22 mouse cellular contexts compared by ENCODE assay signal in genomic region chr15:102210816-102211215, GRCm38 (mm10). TPM values are rescaled to one million over a fixed set of nuclear protein-coding genes. Genes with fewer than 3 reads are reported as not detected.
DNase-seq lines count a peak whose midpoint lies in the region; ATAC-seq and TF ChIP-seq lines count a peak whose summit lies in the region.
"Had no signal": no experiment of that assay in that cellular context is flagged by ENCODE, and none has a peak within 500 bp of the region (broad histone marks: within the 10 kb centered on the region; RNA-seq: fewer than 3 reads in every experiment).

No protein-coding gene starts in this region.

- no peak overlapping the region for H3K9ac ChIP-seq in kidney, postnatal 0 days (ENCODE audit: low read depth, low read length)
- no peak overlapping the region for H3K9ac ChIP-seq in midbrain, embryonic 11.5 days (ENCODE audit: low read length)
- H3K9ac ChIP-seq in intestine, postnatal 0 days (ENCODE audit: low read depth, low read length), result no peak overlapping the region
- H3K9ac ChIP-seq: embryonic facial prominence, embryonic 13.5 days; forebrain, embryonic 12.5 days; heart, embryonic 15.5 days; hindbrain, embryonic 13.5 days had no signal

- no peak overlapping the region for H3K4me2 ChIP-seq in kidney, postnatal 0 days (ENCODE audit: low read length)
- H3K4me2 ChIP-seq in midbrain, embryonic 11.5 days, result no peak overlapping the region
- H3K4me2 ChIP-seq in intestine, postnatal 0 days (replicated peaks; ENCODE audit: low read depth), result no peak overlapping the region
- H3K4me2 ChIP-seq: embryonic facial prominence, embryonic 13.5 days; forebrain, embryonic 12.5 days; heart, embryonic 11.5 days; heart, embryonic 15.5 days; hindbrain, embryonic 13.5 days had no signal

- 87% methylated on average over 4 of the region's 4 CpGs for WGBS in kidney, postnatal 0 days
- WGBS in kidney, adult 2 months, result 65% methylated on average over 4 of the region's 4 CpGs
- WGBS in midbrain, embryonic 11.5 days, result 97% methylated on average over 4 of the region's 4 CpGs
- WGBS in midbrain, embryonic 10.5 days, result 93% methylated on average over 4 of the region's 4 CpGs
- 79% methylated on average over 4 of the region's 4 CpGs for whole genome bisulfite sequencing in intestine, postnatal 0 days

- H3K27ac ChIP-seq in kidney, postnatal 0 days, result no peak overlapping the region
- H3K27ac ChIP-seq in kidney, adult 2 months (ENCODE audit: insufficient read depth, low read depth, low read length), result no peak overlapping the region
- no peak overlapping the region for H3K27ac ChIP-seq in midbrain, embryonic 11.5 days (ENCODE audit: low read depth, low read length)
- no peak overlapping the region for H3K27ac ChIP-seq in midbrain, embryonic 10.5 days (replicated peaks)
- H3K27ac ChIP-seq in intestine, postnatal 0 days (ENCODE audit: low read depth, low read length), result no peak overlapping the region
- H3K27ac ChIP-seq: embryonic facial prominence, embryonic 13.5 days; forebrain, embryonic 12.5 days; heart, embryonic 15.5 days; hindbrain, embryonic 13.5 days had no signal

- H3K9me3 ChIP-seq in kidney, postnatal 0 days (replicated peaks; ENCODE audit: low read length), result no peaks in the 10 kb centered on the region
- H3K9me3 ChIP-seq in midbrain, embryonic 11.5 days (ENCODE audit: control insufficient read depth, low read length), result no peaks in the 10 kb centered on the region
- no peaks in the 10 kb centered on the region for H3K9me3 ChIP-seq in midbrain, embryonic 10.5 days (replicated peaks)
- no peaks in the 10 kb centered on the region for H3K9me3 ChIP-seq in intestine, postnatal 0 days (ENCODE audit: control insufficient read depth)
- H3K9me3 ChIP-seq: embryonic facial prominence, embryonic 13.5 days; forebrain, embryonic 12.5 days; heart, embryonic 15.5 days; hindbrain, embryonic 13.5 days had no signal

- no peak for TF ChIP-seq CTCF in kidney, postnatal 0 days (IDR thresholded peaks at IDR 0.05; ENCODE audit: low read depth)
- TF ChIP-seq CTCF in kidney, adult 2 months (conservative IDR thresholded peaks at IDR 0.05; ENCODE audit: insufficient read depth, insufficient read length, low read depth, low read length), result no peak
- TF ChIP-seq CTCF in intestine, postnatal 0 days (IDR thresholded peaks at IDR 0.05; ENCODE audit: low read depth), result no peak

- no peaks in the 10 kb centered on the region for H3K27me3 ChIP-seq in kidney, postnatal 0 days (ENCODE audit: insufficient read depth, low read length)
- no peaks in the 10 kb centered on the region for H3K27me3 ChIP-seq in kidney, adult 2 months (replicated peaks; ENCODE audit: control insufficient read depth, insufficient read depth, low read length)
- H3K27me3 ChIP-seq in midbrain, embryonic 11.5 days (ENCODE audit: control insufficient read depth, insufficient read depth, low read length), result no peaks in the 10 kb centered on the region
- H3K27me3 ChIP-seq in midbrain, embryonic 10.5 days (ENCODE audit: low read depth, poor library complexity, severe bottlenecking), result no peaks in the 10 kb centered on the region
- H3K27me3 ChIP-seq in intestine, postnatal 0 days (replicated peaks; ENCODE audit: control insufficient read depth, insufficient read depth, low read length), result no peaks in the 10 kb centered on the region
- H3K27me3 ChIP-seq: CH12.LX; embryonic facial prominence, embryonic 13.5 days; forebrain, embryonic 12.5 days; heart, embryonic 15.5 days; hindbrain, embryonic 13.5 days; Patski had no signal

- DNase-seq in kidney, postnatal 0 days (ENCODE audit: low spot score), result no peak
- DNase-seq in kidney, adult 2 months, result no peak
- DNase-seq in midbrain, embryonic 11.5 days (ENCODE audit: low spot score, missing footprints), result peak; percentile 73
- DNase-seq in midbrain, embryonic 10.5 days (ENCODE audit: low spot score), result no peak
- peak; percentile 89 for DNase-seq in ES-CJ7 (ENCODE audit: low read depth, low spot score)
- DNase-seq in thymus, postnatal 25 days, result no peak
- DNase-seq: adrenal gland, postnatal 10 days; cerebellum, adult 11-12 months; cerebellum, adult 9-10 months; cerebellum, postnatal 25 days; gastrocnemius, postnatal 10 days; heart, adult 18-20 months; heart, postnatal 14 days had no signal

- peak; percentile 38; the same call in 1 of the 2 replicates for ATAC-seq in kidney, postnatal 0 days (replicated peaks; ENCODE audit: low FRiP score, low read depth)
- no peak for ATAC-seq in midbrain, embryonic 11.5 days (ENCODE audit: low FRiP score)
- peak; percentile 42 for ATAC-seq in intestine, postnatal 0 days
- ATAC-seq: forebrain, embryonic 16.5 days; Patski had no signal

- H3K4me1 ChIP-seq in kidney, postnatal 0 days (replicated peaks; ENCODE audit: insufficient read depth, low read length), result peaks cover 15% of the 10 kb centered on the region; the same call in 1 of the 2 replicates
- H3K4me1 ChIP-seq in kidney, adult 2 months (ENCODE audit: control insufficient read depth, insufficient read depth, low read length), result peaks cover 14% of the 10 kb centered on the region; the same call in 1 of the 2 replicates
- no peaks in the 10 kb centered on the region for H3K4me1 ChIP-seq in midbrain, embryonic 11.5 days (ENCODE audit: control insufficient read depth, insufficient read depth, low read length)
- H3K4me1 ChIP-seq in midbrain, embryonic 10.5 days, result peaks cover 3% of the 10 kb centered on the region
- peaks cover under 1% of the 10 kb centered on the region; the same call in 1 of the 2 replicates for H3K4me1 ChIP-seq in intestine, postnatal 0 days (replicated peaks; ENCODE audit: control insufficient read depth, insufficient read depth, low read length)

- peaks cover 65% of the 10 kb centered on the region for H3K36me3 ChIP-seq in kidney, postnatal 0 days (ENCODE audit: insufficient read depth, low read length)
- H3K36me3 ChIP-seq in kidney, adult 2 months (ENCODE audit: control insufficient read depth, insufficient read depth, low read length), result peaks cover 12% of the 10 kb centered on the region
- H3K36me3 ChIP-seq in midbrain, embryonic 11.5 days (ENCODE audit: control insufficient read depth, insufficient read depth, low read length), result peaks cover 36% of the 10 kb centered on the region
- H3K36me3 ChIP-seq in midbrain, embryonic 10.5 days, result peaks cover 94% of the 10 kb centered on the region
- peaks cover 82% of the 10 kb centered on the region for H3K36me3 ChIP-seq in intestine, postnatal 0 days (ENCODE audit: control insufficient read depth, insufficient read depth)

- no peak for TF ChIP-seq POLR2A in kidney, adult 2 months (IDR thresholded peaks at IDR 0.05; ENCODE audit: low read depth, low read length)

- no peak overlapping the region for H3K4me3 ChIP-seq in kidney, postnatal 0 days (replicated peaks; ENCODE audit: low read depth, low read length)
- no peak overlapping the region for H3K4me3 ChIP-seq in kidney, adult 2 months (ENCODE audit: insufficient read depth, low read depth, low read length)
- no peak overlapping the region for H3K4me3 ChIP-seq in midbrain, embryonic 11.5 days (ENCODE audit: low read depth, low read length)
- H3K4me3 ChIP-seq in midbrain, embryonic 10.5 days, result no peak overlapping the region
- no peak overlapping the region for H3K4me3 ChIP-seq in intestine, postnatal 0 days (ENCODE audit: low read depth, low read length)
- H3K4me3 ChIP-seq: embryonic facial prominence, embryonic 13.5 days; forebrain, embryonic 12.5 days; heart, embryonic 15.5 days; hindbrain, embryonic 13.5 days had no signal

RNA-seq across cellular contexts. Expression of gene Csad, which starts 6.3 kb away (rescaled TPM):
- polyA plus RNA-seq in kidney, postnatal 0 days (2015; fragmentation: Nextera tagmentation; extraction: Ambion mirVana), result 142 TPM in 2 replicates
- 216 and 255 TPM in 2 replicates for polyA plus RNA-seq in kidney, adult 2 months (2012; rRNA removed)
- 21.9 and 25.9 TPM in 2 replicates for polyA plus RNA-seq in midbrain, embryonic 11.5 days (2014; fragmentation: Nextera tagmentation; extraction: Ambion mirVana)
- 32.8 and 38.8 TPM in 2 replicates for polyA plus RNA-seq in midbrain, embryonic 10.5 days (2016; fragmentation: Nextera tagmentation; extraction: Ambion mirVana)
- 22.8 and 26.8 TPM in 2 replicates for polyA plus RNA-seq in intestine, postnatal 0 days (2015; fragmentation: Nextera tagmentation; extraction: Ambion mirVana)

RNA-seq across cellular contexts. Expression of gene Zfp740, which starts 7.8 kb away (rescaled TPM):
- polyA plus RNA-seq in kidney, postnatal 0 days (2015; fragmentation: Nextera tagmentation; extraction: Ambion mirVana), result 45.4 and 49.0 TPM in 2 replicates
- 29.1 and 30.3 TPM in 2 replicates for polyA plus RNA-seq in kidney, adult 2 months (2012; rRNA removed)
- 58.9 and 61.1 TPM in 2 replicates for polyA plus RNA-seq in midbrain, embryonic 11.5 days (2014; fragmentation: Nextera tagmentation; extraction: Ambion mirVana)
- 63.0 and 72.4 TPM in 2 replicates for polyA plus RNA-seq in midbrain, embryonic 10.5 days (2016; fragmentation: Nextera tagmentation; extraction: Ambion mirVana)
- 14.1 and 16.0 TPM in 2 replicates for polyA plus RNA-seq in intestine, postnatal 0 days (2015; fragmentation: Nextera tagmentation; extraction: Ambion mirVana)

RNA-seq across cellular contexts. Expression of gene Itgb7, which starts 20.9 kb away (rescaled TPM):
- 0.69 and 1.2 TPM in 2 replicates for polyA plus RNA-seq in kidney, postnatal 0 days (2015; fragmentation: Nextera tagmentation; extraction: Ambion mirVana)
- polyA plus RNA-seq in kidney, adult 2 months (2012; rRNA removed), result 2.7 and 11.1 TPM in 2 replicates
- 0.15 and 0.55 TPM in 2 replicates for polyA plus RNA-seq in midbrain, embryonic 11.5 days (2014; fragmentation: Nextera tagmentation; extraction: Ambion mirVana)
- 0.31 and 0.56 TPM in 2 replicates for polyA plus RNA-seq in midbrain, embryonic 10.5 days (2016; fragmentation: Nextera tagmentation; extraction: Ambion mirVana)
- 2.6 and 2.9 TPM in 2 replicates for polyA plus RNA-seq in intestine, postnatal 0 days (2015; fragmentation: Nextera tagmentation; extraction: Ambion mirVana)

RNA-seq across cellular contexts. Expression of gene Rarg, which starts 46.5 kb away (rescaled TPM):
- 23.2 and 23.5 TPM in 2 replicates for polyA plus RNA-seq in kidney, postnatal 0 days (2015; fragmentation: Nextera tagmentation; extraction: Ambion mirVana)
- 21.2 and 25.6 TPM in 2 replicates for polyA plus RNA-seq in kidney, adult 2 months (2012; rRNA removed)
- polyA plus RNA-seq in midbrain, embryonic 11.5 days (2014; fragmentation: Nextera tagmentation; extraction: Ambion mirVana), result 10.1 and 10.5 TPM in 2 replicates
- 14.3 and 16.2 TPM in 2 replicates for polyA plus RNA-seq in midbrain, embryonic 10.5 days (2016; fragmentation: Nextera tagmentation; extraction: Ambion mirVana)
- 5.9 and 7.3 TPM in 2 replicates for polyA plus RNA-seq in intestine, postnatal 0 days (2015; fragmentation: Nextera tagmentation; extraction: Ambion mirVana)

RNA-seq across cellular contexts. Expression of gene Gm9918, which starts 59.5 kb away (rescaled TPM):
- 0.23 and 0.38 TPM in 2 replicates for polyA plus RNA-seq in kidney, postnatal 0 days (2015; fragmentation: Nextera tagmentation; extraction: Ambion mirVana)
- 0.41 TPM in 2 replicates for polyA plus RNA-seq in kidney, adult 2 months (2012; rRNA removed)
- polyA plus RNA-seq in midbrain, embryonic 11.5 days (2014; fragmentation: Nextera tagmentation; extraction: Ambion mirVana), result 0.15 and 0.23 TPM in 2 replicates
- 0.35 and 0.41 TPM in 2 replicates for polyA plus RNA-seq in midbrain, embryonic 10.5 days (2016; fragmentation: Nextera tagmentation; extraction: Ambion mirVana)
- polyA plus RNA-seq in intestine, postnatal 0 days (2015; fragmentation: Nextera tagmentation; extraction: Ambion mirVana), result 0.07 TPM in 1 of 2 replicates, not detected in the other
- polyA plus RNA-seq: forebrain, embryonic 16.5 days; heart, embryonic 15.5 days had no signal

Comparison
In these comparisons a context has a peak if more than half of its experiments do, and no peak if none do; other contexts are left out.
1. DNase-seq: peak in midbrain, embryonic 11.5 days (single experiment) and ES-CJ7 (single experiment); none in kidney, postnatal 0 days (single experiment), kidney, adult 2 months (single experiment), midbrain, embryonic 10.5 days (single experiment) and thymus, postnatal 25 days (single experiment).